Mouse (Mus musculus) midbrain, embryonic 14.5 days (tissue): ENCODE measurements around the gene Sec22a. TPM values are rescaled to one million over a fixed set of nuclear protein-coding genes. Genes with fewer than 3 reads are reported as not detected.

Experiments used
- ATAC-seq: fragments of 200-750 bp; cut with Nextera tagmentation; 2 replicates; pipeline ENCODE4 v1.8.0; 2017; ENCODE audit warnings: moderate number of reproducible peaks, moderate library complexity; ENCODE audit not compliant: low FRiP score, low TSS enrichment
- DNase-seq: peaks from one replicate; pipeline ENCODE4 v3.0.0-alpha.2; 2015
- H3K27ac ChIP-seq: fragments of 300-500 bp; sonication (generic); replicated peaks from 2 replicates; pipeline ENCODE4 v1.5.1; 2014; ENCODE audit warnings: mild to moderate bottlenecking, low read depth, low read length, moderate library complexity
- H3K27me3 ChIP-seq: fragments of 300-500 bp; sonication (generic); 2 replicates; pipeline ENCODE4 v1.6.1; 2014; ENCODE audit warnings: low read length, control low read depth, mixed read lengths; ENCODE audit not compliant: control insufficient read depth, insufficient read depth
- H3K36me3 ChIP-seq: fragments of 300-500 bp; sonication (generic); 2 replicates; pipeline ENCODE4 v1.6.1; 2014; ENCODE audit warnings: low read length, control low read depth; ENCODE audit not compliant: control insufficient read depth, insufficient read depth
- H3K4me1 ChIP-seq: fragments of 300-500 bp; sonication (generic); 2 replicates; pipeline ENCODE4 v1.6.1; 2014; ENCODE audit warnings: mild to moderate bottlenecking, antibody characterized with exemption, low read length, control low read depth; ENCODE audit not compliant: control insufficient read depth, insufficient read depth
- H3K4me2 ChIP-seq: fragments of 300-500 bp; sonication (generic); 2 replicates; pipeline ENCODE4 v1.6.1; 2014; ENCODE audit warnings: mild to moderate bottlenecking, low read length, moderate library complexity
- H3K4me3 ChIP-seq: fragments of 300-500 bp; sonication (generic); replicated peaks from 2 replicates; pipeline ENCODE4 v1.5.1; 2014; ENCODE audit warnings: low read depth, low read length
- H3K9ac ChIP-seq: fragments of 300-500 bp; sonication (generic); replicated peaks from 2 replicates; pipeline ENCODE4 v1.6.1; 2014; ENCODE audit warnings: mild to moderate bottlenecking, low read length, moderate library complexity
- H3K9me3 ChIP-seq: fragments of 300-500 bp; sonication (generic); 2 replicates; pipeline ENCODE4 v1.6.1; 2016; ENCODE audit warnings: low read length, control low read depth, mixed read lengths; ENCODE audit not compliant: control insufficient read depth
- WGBS: fragments of 180-500 bp; shearing (Covaris S2); extraction: QIAGEN DNeasy Blood & Tissue Kit; methylation state at CpG from one replicate; pipeline ENCODE4 v1.1.7; 2014; 5-methylcytosine and 5-hydroxymethylcytosine counted together
- polyA plus RNA-seq: library from polyadenylated mRNA; unstranded; fragments of >200 nt; fragmentation: Nextera tagmentation; extraction: Ambion mirVana; gene quantifications from 2 replicates; pipeline ENCODE4 v1.2.1, GENCODE M21; 2014

The Sec22a gene
- polyA plus RNA-seq, 1 experiment from 2014 or later: 45.3 TPM

DNA sequence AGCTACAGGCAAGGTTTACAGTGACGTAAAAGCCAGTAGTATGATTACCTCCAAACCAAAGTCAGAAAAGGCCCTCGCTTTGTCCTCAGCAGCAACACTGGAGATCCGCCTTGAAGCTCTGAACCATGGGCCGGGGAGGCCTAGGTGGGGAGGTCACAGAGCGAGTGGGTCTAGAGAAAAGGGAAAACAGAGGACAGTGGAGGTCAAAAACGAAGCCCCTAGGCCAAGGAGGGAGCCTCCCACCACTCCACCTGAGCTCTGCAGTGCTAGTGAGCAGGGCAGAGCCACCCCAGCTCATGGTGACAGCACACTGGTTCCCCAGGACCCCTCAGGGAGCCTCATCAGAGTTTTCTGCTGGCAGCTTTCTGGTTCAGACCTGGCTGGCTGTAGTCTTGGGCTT lies 55.7 kb downstream of the Sec22a start:
- ATAC-seq (no peak), DNase-seq (no peak)
- no peak overlapping the region for H3K4me3 ChIP-seq
- 89% methylated on average over 6 of the region's 6 CpGs for WGBS
- no peak overlapping the region for H3K4me2 ChIP-seq
- H3K27ac ChIP-seq: no peak overlapping the region
- no peak overlapping the region for H3K9ac ChIP-seq
- H3K36me3 ChIP-seq: peaks cover 16% of the 10 kb centered on the region
- H3K27me3 ChIP-seq: no peaks in the 10 kb centered on the region
- H3K9me3 ChIP-seq: no peaks in the 10 kb centered on the region
- no peaks in the 10 kb centered on the region for H3K4me1 ChIP-seq

DNA sequence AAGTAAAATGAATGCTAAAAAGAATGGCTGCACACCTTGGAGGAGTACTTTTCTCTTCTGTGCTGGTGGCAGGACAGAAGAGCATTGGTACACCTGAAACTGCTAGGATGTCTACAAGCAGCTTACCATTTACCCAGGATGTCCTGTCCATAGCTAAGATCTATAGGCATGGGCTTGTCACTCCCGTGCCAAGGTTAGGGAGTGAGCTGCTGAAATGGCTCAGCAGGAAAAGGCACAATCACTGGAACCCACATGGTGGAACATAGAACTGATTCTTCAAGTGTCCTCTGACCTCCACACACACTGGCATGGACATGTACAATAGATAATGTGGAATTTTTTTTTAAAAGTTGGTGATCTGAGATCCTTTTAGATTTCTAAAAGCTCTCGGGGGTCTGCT lies 56.4 kb downstream of the Sec22a start:
- no peak overlapping the region for H3K27ac ChIP-seq
- H3K4me3 ChIP-seq: no peak overlapping the region
- no peaks in the 10 kb centered on the region for H3K4me1 ChIP-seq
- DNase-seq (no peak), ATAC-seq (no peak)
- no peak overlapping the region for H3K9ac ChIP-seq
- no peaks in the 10 kb centered on the region for H3K27me3 ChIP-seq
- no peak overlapping the region for H3K4me2 ChIP-seq
- peaks cover 23% of the 10 kb centered on the region for H3K36me3 ChIP-seq
- WGBS: 92% methylated on average over 2 of the region's 2 CpGs
- H3K9me3 ChIP-seq: no peaks in the 10 kb centered on the region

DNA sequence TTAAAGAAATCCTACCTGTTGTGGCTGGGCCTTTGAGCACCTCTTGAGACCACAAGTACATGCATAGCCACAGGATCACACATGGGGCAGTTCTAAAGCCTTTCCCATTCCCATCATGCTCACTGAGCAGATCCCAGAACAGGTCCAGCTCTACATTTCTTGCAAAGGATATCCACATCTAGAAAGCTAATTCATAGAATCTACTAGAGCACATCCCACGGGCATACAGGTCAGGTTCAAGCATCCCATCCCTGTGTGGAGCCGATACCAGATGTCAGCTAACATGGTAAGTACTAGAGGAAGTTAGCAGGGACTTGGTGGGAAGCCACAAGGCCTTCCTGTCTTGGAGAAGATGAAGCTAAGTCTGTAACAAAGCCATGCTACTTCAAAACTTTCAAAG lies 57.1 kb downstream of the Sec22a start:
- Histone ChIP-seq H3K4me1 (no peaks in the 10 kb centered on the region), H3K27ac (no peak overlapping the region), H3K4me2 (no peak overlapping the region), H3K27me3 (no peaks in the 10 kb centered on the region), H3K9me3 (no peaks in the 10 kb centered on the region), H3K9ac (no peak overlapping the region), H3K36me3 (peaks cover 25% of the 10 kb centered on the region), H3K4me3 (no peak overlapping the region)
- WGBS: 99% methylated on average over 2 of the region's 2 CpGs
- no peak for DNase-seq
- ATAC-seq: no peak

- WGBS: 90% methylated on average over 7 of the region's 7 CpGs
- Histone ChIP-seq H3K9me3 (no peaks in the 10 kb centered on the region), H3K9ac (no peak overlapping the region), H3K27me3 (no peaks in the 10 kb centered on the region), H3K4me1 (no peaks in the 10 kb centered on the region), H3K27ac (no peak overlapping the region), H3K4me2 (no peak overlapping the region), H3K36me3 (peaks cover 25% of the 10 kb centered on the region), H3K4me3 (no peak overlapping the region)
- no peak for DNase-seq
- no peak for ATAC-seq
These were observed 58.5 kb downstream of the Sec22a start for GRCm38 (mm10) chr16:35305226-35305625.

DNA sequence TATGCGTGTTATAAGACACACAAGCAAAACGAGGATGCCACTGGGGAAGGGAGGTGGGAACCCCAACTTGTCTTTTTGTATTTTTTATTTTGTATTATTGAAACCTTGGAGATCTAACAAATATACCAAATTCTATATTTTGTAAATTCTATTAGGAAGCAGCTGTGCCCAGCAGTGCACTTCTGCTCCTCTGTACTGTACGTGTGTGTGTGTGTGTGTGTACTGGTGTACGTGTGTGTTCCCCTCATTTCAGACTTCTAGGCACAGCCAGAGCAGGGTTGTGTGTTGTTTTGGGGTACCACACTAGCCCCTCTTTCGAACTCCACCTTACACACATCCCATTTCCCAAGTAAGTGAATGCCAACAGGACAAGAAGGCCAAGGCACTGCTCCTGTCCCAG lies 59.3 kb downstream of the Sec22a start:
- ATAC-seq (no peak), DNase-seq (no peak)

GRCm38 (mm10) chr16:35303721-35304120 lies 60.0 kb downstream of the Sec22a start:
- Histone ChIP-seq H3K36me3 (peaks cover 29% of the 10 kb centered on the region), H3K4me3 (no peak overlapping the region), H3K9ac (no peak overlapping the region), H3K27me3 (no peaks in the 10 kb centered on the region), H3K4me2 (no peak overlapping the region), H3K4me1 (no peaks in the 10 kb centered on the region), H3K9me3 (no peaks in the 10 kb centered on the region), H3K27ac (no peak overlapping the region)
- 94% methylated on average over 6 of the region's 6 CpGs for WGBS
- DNase-seq (no peak), ATAC-seq (no peak)

More for the DNA sequence above, 59.3 kb downstream of the Sec22a start:
- Histone ChIP-seq H3K27ac (no peak overlapping the region), H3K4me2 (no peak overlapping the region), H3K4me3 (no peak overlapping the region), H3K9me3 (no peaks in the 10 kb centered on the region), H3K36me3 (peaks cover 25% of the 10 kb centered on the region), H3K9ac (no peak overlapping the region), H3K4me1 (no peaks in the 10 kb centered on the region), H3K27me3 (no peaks in the 10 kb centered on the region)
- 93% methylated on average over 5 of the region's 5 CpGs for WGBS

DNA sequence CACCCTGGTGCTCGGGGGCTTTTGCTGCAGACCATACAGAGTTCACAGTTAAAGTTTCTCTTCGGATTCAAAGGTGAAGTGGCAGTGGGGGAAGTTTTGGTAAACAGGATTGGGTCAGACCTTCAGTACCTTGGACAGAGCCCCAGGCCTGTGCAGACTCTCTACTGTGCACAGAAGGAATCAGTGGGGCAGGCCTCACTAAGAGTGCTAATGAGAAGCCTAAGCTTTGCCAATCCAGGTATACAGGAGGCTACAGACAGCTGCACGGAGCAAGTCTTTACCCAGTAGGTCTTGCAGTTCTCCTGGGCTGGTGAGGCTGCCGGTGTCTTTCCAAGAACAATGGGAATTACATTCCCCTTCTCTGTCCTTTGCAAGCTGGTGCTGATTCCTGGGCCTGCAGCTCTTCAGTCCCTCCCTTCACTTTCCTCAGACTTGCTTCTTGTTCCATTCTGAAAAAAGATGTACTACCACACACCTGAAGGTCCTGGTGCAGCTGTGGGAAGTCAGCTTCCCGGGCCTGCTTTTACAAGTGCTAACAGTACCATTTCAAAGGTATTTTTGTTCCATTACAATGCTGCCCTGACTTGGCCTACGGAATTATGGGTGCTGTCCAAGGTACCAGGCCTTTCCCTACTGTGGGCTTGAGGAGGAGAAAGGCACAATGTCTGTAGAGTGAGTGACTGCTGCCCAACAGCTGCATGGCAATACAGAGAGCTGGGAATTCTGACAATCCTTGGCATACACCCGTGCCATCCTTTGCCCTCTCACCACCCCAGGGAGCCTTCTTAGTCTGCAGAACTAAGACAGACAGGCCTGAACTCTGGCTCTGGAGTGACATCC lies 61.1 kb downstream of the Sec22a start:
- DNase-seq (no peak), ATAC-seq (no peak)
- no peak overlapping the region for H3K27ac ChIP-seq
- H3K4me2 ChIP-seq: no peak overlapping the region
- no peaks in the 10 kb centered on the region for H3K4me1 ChIP-seq
- 58% methylated on average over 7 of the region's 7 CpGs for whole genome bisulfite sequencing
- no peak overlapping the region for H3K4me3 ChIP-seq
- no peak overlapping the region for H3K9ac ChIP-seq
- H3K9me3 ChIP-seq: no peaks in the 10 kb centered on the region
- H3K36me3 ChIP-seq: peaks cover 37% of the 10 kb centered on the region
- no peaks in the 10 kb centered on the region for H3K27me3 ChIP-seq

DNA sequence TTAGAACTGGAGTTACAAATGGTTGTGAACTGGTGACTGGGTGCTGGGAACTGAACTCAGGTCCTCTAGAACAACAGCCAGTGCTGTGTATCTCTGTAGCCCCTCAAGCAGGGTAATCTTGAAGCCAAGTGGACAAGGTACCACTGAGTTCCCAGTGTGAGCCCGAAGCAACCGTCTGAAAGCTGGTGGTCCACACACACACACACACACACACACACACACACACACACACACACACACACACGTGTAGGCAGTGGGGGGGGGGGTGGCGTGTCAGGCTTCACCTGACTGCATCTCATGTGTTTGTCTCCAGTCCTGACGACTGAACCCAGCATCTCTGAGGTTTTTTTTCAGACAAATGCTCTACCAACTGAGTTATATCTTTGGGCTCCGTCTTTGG lies 63.6 kb downstream of the Sec22a start:
- no peaks in the 10 kb centered on the region for H3K9me3 ChIP-seq
- no peak overlapping the region for H3K4me3 ChIP-seq
- H3K4me2 ChIP-seq: no peak overlapping the region
- H3K36me3 ChIP-seq: peaks cover 37% of the 10 kb centered on the region
- H3K27me3 ChIP-seq: no peaks in the 10 kb centered on the region
- no peak for DNase-seq
- H3K27ac ChIP-seq: no peak overlapping the region
- 80% methylated on average over 6 of the region's 6 CpGs for WGBS
- no peak for ATAC-seq
- no peaks in the 10 kb centered on the region for H3K4me1 ChIP-seq
- no peak overlapping the region for H3K9ac ChIP-seq

DNA sequence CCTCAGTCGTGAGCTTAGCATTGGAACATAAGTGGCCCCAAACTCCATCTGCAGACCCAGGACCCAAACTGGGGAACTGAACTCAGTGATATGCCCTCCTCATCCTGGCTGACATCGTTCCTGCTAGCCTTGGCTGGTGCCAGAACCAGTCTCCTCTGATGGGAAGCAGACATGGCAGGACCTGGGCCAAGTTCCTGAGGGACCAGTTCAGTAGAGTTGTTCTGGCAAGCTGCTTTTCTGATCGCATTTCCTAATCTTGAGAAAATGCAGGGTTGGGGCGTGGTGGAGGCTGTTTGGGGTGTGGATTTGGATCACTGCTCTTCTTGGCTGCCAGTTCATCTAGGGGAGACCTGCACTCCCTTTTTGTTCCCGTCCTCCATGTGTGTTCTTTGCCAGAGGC lies 65.9 kb downstream of the Sec22a start:
- H3K36me3 ChIP-seq: peaks cover 23% of the 10 kb centered on the region
- H3K27ac ChIP-seq: no peak overlapping the region
- H3K4me3 ChIP-seq: no peak overlapping the region
- 87% methylated on average over 5 of the region's 5 CpGs for WGBS
- H3K27me3 ChIP-seq: no peaks in the 10 kb centered on the region
- ATAC-seq: no peak
- no peak for DNase-seq
- H3K4me2 ChIP-seq: no peak overlapping the region
- no peak overlapping the region for H3K9ac ChIP-seq
- no peaks in the 10 kb centered on the region for H3K4me1 ChIP-seq
- no peaks in the 10 kb centered on the region for H3K9me3 ChIP-seq
